Mouse (Mus musculus): ENCODE results near the gene Slc9a3. TPM values are rescaled to one million over a fixed set of nuclear protein-coding genes. Genes with fewer than 3 reads are reported as not detected.

Gene Slc9a3
- not detected for polyA plus RNA-seq (2017; shearing (Covaris generic))

- ATAC-seq: no peak
These were observed at the start of gene Slc9a3 for GRCm38 (mm10) chr13:74121141-74121602. Slc9a3 (plus strand) TSS chr13:74121457.

GRCm38 (mm10) chr13:74071714-74072113 is 49.5 kb upstream of the Slc9a3 start:
- no peak for ATAC-seq

GRCm38 (mm10) chr13:74073369-74073768 is 47.9 kb upstream of the Slc9a3 start:
- no peak for ATAC-seq

GRCm38 (mm10) chr13:74090265-74090664 is 31.0 kb upstream of the Slc9a3 start:
- no peak for ATAC-seq

- no peak for ATAC-seq
These were observed 25.3 kb upstream of the Slc9a3 start for GRCm38 (mm10) chr13:74095936-74096335.

GRCm38 (mm10) chr13:74096715-74097363 is 24.4 kb upstream of the Slc9a3 start:
- peak; percentile 47 for ATAC-seq

GRCm38 (mm10) chr13:74098913-74099312 is 22.3 kb upstream of the Slc9a3 start:
- no peak for ATAC-seq

- no peak for ATAC-seq
These were observed 19.0 kb upstream of the Slc9a3 start for GRCm38 (mm10) chr13:74102108-74102830.

GRCm38 (mm10) chr13:74102831-74103582 is 18.2 kb upstream of the Slc9a3 start:
- ATAC-seq: no peak

- no peak for ATAC-seq
These were observed 16.8 kb upstream of the Slc9a3 start for GRCm38 (mm10) chr13:74104417-74104816.

- ATAC-seq: no peak
These were observed 13.8 kb upstream of the Slc9a3 start for GRCm38 (mm10) chr13:74107410-74107809.

GRCm38 (mm10) chr13:74112593-74112992 is 8.7 kb upstream of the Slc9a3 start:
- ATAC-seq: no peak

GRCm38 (mm10) chr13:74113626-74114191 is 7.5 kb upstream of the Slc9a3 start:
- ATAC-seq: no peak

GRCm38 (mm10) chr13:74121795-74122330 is 606 bp downstream of the Slc9a3 start:
- ATAC-seq: no peak

GRCm38 (mm10) chr13:74122632-74123031 is 1.4 kb downstream of the Slc9a3 start:
- no peak for ATAC-seq

GRCm38 (mm10) chr13:74127571-74127970 is 6.3 kb downstream of the Slc9a3 start:
- ATAC-seq: no peak

GRCm38 (mm10) chr13:74129909-74130308 is 8.7 kb downstream of the Slc9a3 start:
- ATAC-seq: no peak

GRCm38 (mm10) chr13:74138906-74139647 is 17.8 kb downstream of the Slc9a3 start:
- ATAC-seq: no peak

- no peak for ATAC-seq
These were observed 19.5 kb downstream of the Slc9a3 start for GRCm38 (mm10) chr13:74140793-74141192.

GRCm38 (mm10) chr13:74143282-74143681 is 22.0 kb downstream of the Slc9a3 start:
- no peak for ATAC-seq

- no peak for ATAC-seq
These were observed 23.0 kb downstream of the Slc9a3 start for GRCm38 (mm10) chr13:74144120-74144884.

Measured in CD4-positive, CD25-positive, alpha-beta regulatory T cell, adult 4 months (primary cell).